8 mouse cellular contexts compared by ENCODE assay signal in the genomic region with DNA sequence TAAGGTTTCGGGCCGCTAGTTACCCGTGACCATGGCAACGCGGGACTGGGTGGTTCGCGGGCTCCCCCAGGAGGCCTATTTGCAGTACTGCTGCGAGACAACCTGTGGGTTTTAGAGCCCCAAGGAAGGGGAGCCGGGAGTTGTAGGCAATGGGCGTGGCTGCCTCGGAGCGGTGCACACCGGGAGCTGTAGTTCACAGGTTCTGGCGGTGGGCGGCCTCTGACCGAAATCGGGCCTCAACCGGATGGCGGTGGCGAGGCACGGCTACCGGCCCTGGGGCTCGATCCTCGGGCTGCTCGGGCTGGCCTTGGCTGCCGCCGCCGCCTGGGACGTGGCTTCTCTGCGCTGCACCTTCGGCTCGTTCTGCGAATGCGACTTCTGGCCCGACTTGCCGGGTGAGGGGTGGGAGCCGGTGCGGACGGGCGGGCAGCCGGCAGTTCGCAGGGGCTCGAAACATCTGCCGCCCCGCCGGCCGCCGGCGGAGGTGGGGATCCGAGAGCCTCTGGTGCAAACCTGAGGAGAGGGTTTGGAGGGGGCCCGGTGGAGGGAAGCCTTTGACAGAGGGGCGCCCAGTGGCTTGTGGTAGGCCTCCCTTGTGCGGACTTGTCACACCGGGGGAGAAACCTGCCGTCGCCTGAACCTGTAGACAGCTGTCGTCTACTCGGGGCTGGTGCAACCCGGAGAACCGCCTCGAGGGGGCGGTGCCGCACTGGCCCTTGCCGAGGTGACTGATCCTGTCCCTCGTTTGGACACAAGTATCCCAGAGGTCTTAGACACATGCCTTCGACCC. TPM values are rescaled to one million over a fixed set of nuclear protein-coding genes. Genes with fewer than 3 reads are reported as not detected.
A peak's percentile ranks its signal among the peaks of the same experiment; 100 is the strongest.
DNase-seq lines count a peak whose midpoint lies in the region; ATAC-seq lines count a peak whose summit lies in the region.

Gene Tor2a (plus strand): TSS at position 179 of the 790 bp plus-strand sequence.

- no peaks in the 10 kb centered on the region for H3K9me3 ChIP-seq in hindbrain, embryonic 11.5 days (ENCODE audit: control insufficient read depth, low read length)

- H3K36me3 ChIP-seq in hindbrain, embryonic 11.5 days (ENCODE audit: control insufficient read depth, insufficient read depth, low read length) = no peaks in the 10 kb centered on the region; the same call in 1 of the 2 replicates

- peak; percentile 92 for ATAC-seq in hindbrain, embryonic 11.5 days (ENCODE audit: low FRiP score)

- H3K4me2 ChIP-seq in hindbrain, embryonic 11.5 days (replicated peaks; ENCODE audit: low read depth, low read length) = peak within 1 kb of the TSS; percentile 64

- H3K4me1 ChIP-seq in hindbrain, embryonic 11.5 days (replicated peaks; ENCODE audit: control insufficient read depth, insufficient read depth, low read length) = peaks cover 3% of the 10 kb centered on the region; the same call in 1 of the 2 replicates

- peak within 1 kb of the TSS; percentile 78 for H3K27ac ChIP-seq in hindbrain, embryonic 11.5 days (ENCODE audit: low read depth, low read length)

- under 1% methylated on average over 66 of the region's 66 CpGs for WGBS in hindbrain, embryonic 11.5 days

- DNase-seq in Muller cell, postnatal 12 days (ENCODE audit: inconsistent ontology term) = peak; percentile 99
- DNase-seq in cerebellum, adult 9-11 months = peak; percentile 97
- peak; percentile 97 to 99 for DNase-seq in frontal cortex, adult 2 months (ENCODE audit: extremely low spot score in 1 of 2, low spot score in 1 of 2)
- peak; percentile 98 for DNase-seq in hindbrain, embryonic 11.5 days (ENCODE audit: low spot score)
- DNase-seq in layer of hippocampus, postnatal 10 days (ENCODE audit: low spot score in 2 of 2) = peak; percentile 97
- DNase-seq in lung, postnatal 10 days = peak; percentile 99
- peak; percentile 97 for DNase-seq in ovary, postnatal 36 days (ENCODE audit: low spot score)
- DNase-seq in thymus, postnatal 25 days = peak; percentile 98

- H3K27me3 ChIP-seq in hindbrain, embryonic 11.5 days (ENCODE audit: control insufficient read depth, insufficient read depth, low read length) = no peaks in the 10 kb centered on the region

- H3K4me3 ChIP-seq in hindbrain, embryonic 11.5 days (ENCODE audit: low read depth, low read length) = peak within 1 kb of the TSS; percentile 69

- H3K9ac ChIP-seq in hindbrain, embryonic 11.5 days (ENCODE audit: low read depth, low read length) = peak within 1 kb of the TSS; percentile 83

RNA-seq across cellular contexts. Expression of gene Tor2a, which starts in this region (rescaled TPM):
- 60.0 and 69.0 TPM in 2 replicates for polyA plus RNA-seq in frontal cortex, adult 2 months (2012; rRNA removed)
- 53.1 and 53.5 TPM in 2 replicates for polyA plus RNA-seq in hindbrain, embryonic 11.5 days (2014; fragmentation: Nextera tagmentation; extraction: Ambion mirVana)
- 10 to 100 TPM; 28.9 to 32.9 TPM for total RNA-seq in layer of hippocampus, postnatal 10 days (2021)

Comparison
In these comparisons a context has a peak if more than half of its experiments do, and no peak if none do; other contexts are left out.
1. Peak in every context shown above with its lines: DNase-seq, ATAC-seq, H3K4me3 ChIP-seq and H3K27ac ChIP-seq.